Mouse (Mus musculus) telencephalon, adult 2 months (tissue): Measurements from ENCODE around the gene Khsrp.
"Not testable (repeated sequence)": the region's sequence is repeated elsewhere in the genome, so short reads cannot be mapped to it uniquely, and the experiment has no call there.

Experiments
- DNase-seq: peaks from one replicate; pipeline ENCODE4 v3.0.0-alpha.2; 2011; ENCODE audit warnings: low read depth, low spot score

Khsrp gene

DNA sequence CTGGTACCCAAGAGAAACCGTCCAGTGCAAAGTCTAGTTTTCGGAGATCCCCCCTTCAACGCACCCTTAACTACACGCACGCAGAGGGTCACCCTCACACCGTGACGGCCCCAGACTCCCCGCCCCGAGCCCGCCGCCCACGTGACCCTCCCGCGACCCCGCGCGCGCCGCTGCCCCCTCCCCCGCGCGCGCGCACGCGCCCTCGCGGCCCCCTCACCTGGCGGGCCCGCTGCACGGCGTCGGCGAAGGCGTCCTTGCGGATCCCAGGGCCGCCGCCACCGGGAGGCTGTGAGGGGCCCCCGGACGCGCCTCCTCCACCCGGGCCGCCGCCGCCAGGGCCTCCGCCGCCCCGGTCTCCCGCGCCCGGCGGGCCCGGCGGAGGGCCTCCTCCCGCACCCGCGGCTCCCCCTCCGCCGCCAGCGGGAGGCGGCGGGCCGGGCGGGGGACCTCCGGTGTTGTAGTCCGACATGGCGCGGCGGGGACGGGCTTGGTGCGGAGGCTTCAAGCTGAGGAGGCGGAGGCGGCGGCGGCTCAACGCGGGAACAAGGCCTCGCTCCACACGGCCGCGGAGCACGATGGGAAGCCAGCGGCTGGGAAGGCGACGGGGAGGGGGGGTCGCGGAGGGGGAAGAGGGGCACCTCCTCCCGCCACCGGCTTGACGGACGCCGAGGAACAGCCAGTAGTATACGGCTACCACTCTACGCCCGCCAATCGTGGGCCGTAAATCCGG, at the start of gene Khsrp:
Khsrp (minus strand) TSS at position 592 of the 730 bp plus-strand sequence.
- no peak for DNase-seq

DNA sequence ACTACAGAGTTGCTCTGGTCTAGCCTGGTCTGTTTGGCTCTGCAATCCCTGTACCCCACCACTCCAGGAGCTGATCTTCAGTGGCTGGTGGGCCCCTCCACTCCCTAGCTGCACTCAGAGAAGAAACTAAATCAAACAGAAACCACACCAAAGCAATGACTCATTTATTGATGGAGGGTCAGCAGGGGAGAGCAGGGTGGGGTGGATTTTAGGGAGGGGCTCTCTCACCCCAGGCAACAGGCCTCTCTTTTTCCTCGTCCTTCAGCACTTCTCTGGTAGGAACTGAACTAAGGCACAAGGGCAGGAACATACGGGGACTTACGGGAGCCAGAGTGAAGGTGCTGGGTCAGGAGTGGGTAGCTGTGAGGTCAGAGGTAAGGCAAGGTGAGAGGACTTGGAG, 48.6 kb upstream of the Khsrp start:
- no peak for DNase-seq

DNA sequence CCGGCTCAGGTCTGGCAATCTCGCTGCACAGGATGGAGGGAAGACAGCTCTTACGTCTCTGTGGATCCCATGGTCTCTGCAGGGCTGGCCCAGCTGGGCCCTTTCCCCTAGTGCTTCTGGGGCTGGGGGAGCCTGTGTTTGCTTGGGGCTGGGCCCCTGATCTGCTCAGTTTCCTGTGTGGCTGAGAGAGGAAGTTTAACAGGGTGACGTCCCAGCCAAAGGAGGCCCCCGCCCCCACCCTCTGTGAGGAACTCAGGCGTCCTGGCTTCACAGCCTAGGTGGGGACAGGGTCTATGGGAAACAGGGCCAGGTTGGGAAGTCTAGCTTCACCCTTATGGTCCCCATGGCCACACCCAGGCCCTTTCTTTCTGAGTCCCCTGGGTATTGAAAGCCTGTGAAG, 47.0 kb upstream of the Khsrp start, which contains the start of gene Dennd1c:
Dennd1c (minus strand) TSS at position 179 of the 400 bp plus-strand sequence.
- DNase-seq: no peak

DNA sequence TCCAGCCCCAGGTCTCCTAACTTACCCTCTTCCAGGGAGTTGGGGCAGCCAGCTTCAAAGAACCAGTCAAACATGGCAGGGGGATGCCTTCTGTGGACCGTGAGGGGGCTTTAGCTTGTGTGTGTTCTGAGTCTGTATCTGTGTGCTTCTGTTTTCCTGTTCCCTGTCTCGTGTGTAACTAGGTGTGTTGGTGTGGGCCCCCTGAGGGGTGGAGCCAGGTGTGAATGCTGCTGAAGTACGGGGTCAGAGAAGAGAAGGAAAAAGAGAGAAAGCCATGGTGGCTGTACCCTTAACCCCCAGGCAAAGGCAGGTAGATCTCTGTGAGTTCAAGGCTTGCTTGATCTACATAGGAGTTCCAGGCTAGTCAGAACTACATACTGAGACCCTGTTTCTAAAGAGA, 45.6 kb upstream of the Khsrp start:
- no peak for DNase-seq

DNA sequence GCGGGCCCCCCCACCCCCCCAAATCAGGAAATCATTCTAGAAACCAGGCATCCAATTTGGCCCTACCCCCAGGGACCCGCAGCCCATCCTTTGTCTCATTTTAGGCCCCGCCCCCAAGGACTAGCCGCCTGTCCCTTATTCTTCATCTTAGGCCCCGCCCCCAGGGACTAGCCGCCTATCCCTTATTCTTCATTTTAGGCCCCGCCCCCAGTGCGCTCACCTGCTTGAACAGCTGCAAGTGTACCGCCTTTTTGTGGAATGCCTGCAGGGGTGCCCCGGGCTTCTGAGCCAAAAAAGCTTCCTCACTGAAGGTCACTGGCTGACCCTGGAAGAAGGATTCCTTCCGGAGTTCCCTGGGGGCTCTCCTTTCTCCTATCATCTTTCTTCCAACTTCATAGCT, 39.4 kb upstream of the Khsrp start:
- DNase-seq: no peak

DNA sequence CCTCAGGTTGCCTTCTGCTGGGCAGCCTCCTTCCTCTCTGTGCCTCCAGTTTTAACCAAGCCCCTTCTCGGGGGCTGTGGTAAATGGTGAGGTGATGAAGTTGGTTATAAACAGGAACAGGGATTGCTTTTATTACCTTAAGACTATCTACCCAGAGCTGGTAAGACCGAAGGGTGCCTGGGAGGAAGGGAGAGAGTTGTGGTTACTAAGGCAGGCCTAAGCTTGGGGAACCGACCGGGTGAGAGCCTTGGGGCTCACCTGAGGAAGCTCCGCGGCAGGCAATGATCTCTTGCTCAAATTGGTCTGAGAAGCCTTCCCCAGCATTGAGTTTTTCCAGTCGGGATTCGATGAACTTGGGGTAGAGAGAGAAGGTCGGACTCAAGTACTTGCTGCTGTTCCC, 39.0 kb upstream of the Khsrp start:
- DNase-seq: no peak

DNA sequence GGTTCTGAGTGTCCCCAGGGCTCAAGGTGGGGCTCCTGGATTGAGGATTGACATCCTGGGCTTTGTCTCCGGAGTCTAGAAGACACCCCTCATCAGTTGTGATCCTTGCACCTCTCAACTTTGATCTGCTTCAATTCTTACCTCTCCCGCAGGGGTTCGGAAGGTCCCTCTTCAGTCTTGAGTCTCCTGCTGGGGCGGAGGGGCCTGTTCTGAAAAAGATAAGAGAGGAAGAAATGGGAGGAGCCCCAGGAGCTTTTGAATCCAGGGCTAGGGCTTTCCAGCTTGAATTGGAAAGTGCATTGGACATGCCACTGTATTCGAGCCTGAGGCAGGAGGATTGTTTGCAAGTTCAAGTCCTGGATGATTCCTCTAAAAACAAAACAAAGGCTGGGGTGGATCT, 35.6 kb upstream of the Khsrp start:
- no peak for DNase-seq

DNA sequence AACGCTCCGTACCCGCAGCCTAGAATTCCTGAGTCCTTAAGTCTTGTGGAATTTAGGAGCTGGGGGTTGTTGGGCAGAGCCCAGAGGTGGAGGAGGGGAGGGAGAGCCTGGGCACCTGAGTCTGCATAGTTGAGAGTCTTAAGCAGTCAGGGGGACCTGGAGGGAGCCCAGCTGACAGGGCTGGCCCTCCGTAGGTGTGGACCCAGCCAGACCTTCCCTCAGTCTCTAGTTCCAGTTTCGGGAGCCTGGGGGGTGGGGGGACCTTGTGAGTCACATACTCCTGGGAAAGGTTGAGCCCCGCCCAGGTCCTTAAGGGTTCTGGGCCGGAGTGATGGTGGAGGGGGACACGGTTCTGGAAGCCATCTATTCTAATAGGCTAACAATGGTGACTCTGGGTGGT, 31.7 kb upstream of the Khsrp start:
- no peak for DNase-seq

DNA sequence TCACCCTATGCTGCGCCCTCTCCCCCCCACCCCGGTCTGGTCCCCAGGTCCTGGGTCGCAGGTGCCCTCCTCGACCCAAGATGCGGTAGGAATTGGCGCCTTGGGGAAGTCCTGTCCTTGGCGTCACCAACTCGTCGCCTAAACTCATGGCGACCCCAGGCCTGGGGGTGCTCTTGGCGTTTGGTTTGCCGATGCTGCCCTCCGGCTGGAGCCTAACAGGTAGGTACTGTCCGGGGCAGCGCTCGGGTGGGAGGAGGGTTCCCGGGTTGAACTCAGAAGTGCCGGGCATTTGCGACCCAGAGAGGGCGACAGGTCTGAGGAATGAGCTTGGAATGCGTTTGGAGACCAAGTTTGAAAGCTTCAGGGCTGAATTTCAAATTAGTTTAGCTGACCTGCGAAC, 31.2 kb upstream of the Khsrp start:
- no peak for DNase-seq

DNA sequence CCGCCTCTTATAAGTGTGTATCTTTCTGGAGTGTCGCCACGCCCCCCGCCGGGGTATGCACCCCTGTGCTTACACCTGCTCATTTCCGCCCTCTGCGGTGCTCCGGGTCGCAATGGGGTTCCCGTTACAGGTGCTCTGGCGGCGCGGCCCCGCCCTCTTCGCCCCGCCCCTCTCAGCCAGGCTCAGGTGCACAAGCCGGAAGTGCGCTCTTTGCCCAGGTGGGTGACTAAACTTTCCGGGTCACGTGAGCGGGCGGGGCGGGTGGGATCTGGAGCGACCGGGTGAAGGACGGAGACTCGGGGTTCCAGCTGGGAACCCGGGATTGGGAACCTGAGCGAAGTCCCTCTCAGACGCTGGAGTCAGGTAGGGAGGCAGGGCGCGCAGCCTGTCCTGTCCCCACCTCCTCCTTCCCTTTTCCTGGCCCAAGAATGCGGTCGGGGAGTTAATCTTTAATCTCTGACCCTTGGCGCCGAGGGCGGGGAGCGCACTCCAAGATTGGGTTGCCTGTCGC, 30.7 kb upstream of the Khsrp start:
- DNase-seq: no peak

DNA sequence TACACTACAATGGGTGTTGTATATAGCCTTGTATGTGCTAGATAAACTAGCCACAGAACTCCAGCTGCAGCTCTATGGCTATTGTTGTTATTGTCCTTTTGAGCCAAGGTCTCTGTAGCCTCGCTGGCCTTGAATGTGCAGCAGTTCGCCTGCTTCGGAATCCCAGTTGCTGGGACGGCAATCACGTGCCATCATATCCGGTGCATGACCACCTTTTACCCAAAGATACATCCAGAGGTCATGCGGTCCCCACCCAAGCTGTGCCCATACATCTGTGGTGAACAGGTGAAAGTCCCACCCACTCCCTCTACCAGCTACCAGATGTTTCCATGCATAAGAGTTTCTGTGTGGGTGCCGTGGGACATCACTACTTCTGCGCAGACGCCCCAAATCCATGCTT, 29.7 kb upstream of the Khsrp start:
- no peak for DNase-seq

DNA sequence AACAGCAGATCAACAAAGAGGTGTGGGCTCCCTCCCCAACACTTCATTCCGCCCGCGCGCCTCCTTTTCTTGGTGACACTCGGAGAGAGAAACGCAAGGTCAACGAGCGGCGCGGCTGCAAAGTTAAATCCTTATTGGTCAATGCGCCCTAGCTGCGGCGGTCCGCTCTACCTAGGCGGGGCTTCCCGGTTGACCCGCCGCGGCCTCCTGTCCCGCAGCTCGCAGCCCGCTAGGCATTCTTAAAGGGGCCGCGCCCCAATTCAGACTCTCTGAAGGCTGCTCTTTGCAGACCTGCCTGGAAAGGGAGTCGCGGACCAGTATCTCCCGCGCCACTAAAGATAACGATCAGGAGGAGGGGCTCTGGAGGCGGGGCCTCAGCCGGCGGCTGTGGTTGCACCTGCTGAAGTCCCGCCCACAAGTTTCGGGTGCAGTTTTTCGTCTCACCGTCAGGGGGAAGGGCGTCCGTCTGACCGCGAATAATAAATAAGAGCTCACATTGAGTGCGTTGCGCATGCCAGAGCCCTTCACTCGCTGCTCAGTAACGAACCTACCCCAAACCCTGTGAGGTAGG, 29.0 kb upstream of the Khsrp start:
- peak; percentile 98 for DNase-seq

DNA sequence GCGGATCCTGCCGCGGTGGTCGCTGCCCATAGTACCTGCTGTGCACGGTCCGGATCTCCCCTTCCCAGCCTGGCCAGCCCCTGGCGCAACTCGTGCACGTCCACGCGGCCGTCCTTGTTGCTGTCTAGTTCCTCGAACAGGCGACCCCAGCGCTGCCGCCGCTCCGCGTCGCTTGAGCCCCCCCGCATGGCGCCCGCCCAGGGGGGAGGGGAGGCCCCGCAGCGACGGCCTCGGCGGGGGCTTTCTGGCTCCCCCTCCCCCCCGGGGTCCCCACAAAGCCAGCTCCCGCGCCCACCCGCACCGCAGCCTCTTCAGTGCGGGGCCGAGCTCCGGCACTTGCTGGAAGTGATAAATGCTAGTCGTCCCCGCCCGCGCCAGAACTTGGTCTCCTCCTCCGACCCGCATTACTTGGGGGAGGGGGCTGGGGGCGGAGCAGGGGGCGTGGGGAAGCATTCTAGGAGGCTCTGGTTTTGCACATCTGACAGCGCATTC, 28.2 kb upstream of the Khsrp start, which contains the start of gene Slc25a23:
Slc25a23 (minus strand) TSS at position 378 of the 492 bp plus-strand sequence.
- DNase-seq: peak; percentile 65

DNA sequence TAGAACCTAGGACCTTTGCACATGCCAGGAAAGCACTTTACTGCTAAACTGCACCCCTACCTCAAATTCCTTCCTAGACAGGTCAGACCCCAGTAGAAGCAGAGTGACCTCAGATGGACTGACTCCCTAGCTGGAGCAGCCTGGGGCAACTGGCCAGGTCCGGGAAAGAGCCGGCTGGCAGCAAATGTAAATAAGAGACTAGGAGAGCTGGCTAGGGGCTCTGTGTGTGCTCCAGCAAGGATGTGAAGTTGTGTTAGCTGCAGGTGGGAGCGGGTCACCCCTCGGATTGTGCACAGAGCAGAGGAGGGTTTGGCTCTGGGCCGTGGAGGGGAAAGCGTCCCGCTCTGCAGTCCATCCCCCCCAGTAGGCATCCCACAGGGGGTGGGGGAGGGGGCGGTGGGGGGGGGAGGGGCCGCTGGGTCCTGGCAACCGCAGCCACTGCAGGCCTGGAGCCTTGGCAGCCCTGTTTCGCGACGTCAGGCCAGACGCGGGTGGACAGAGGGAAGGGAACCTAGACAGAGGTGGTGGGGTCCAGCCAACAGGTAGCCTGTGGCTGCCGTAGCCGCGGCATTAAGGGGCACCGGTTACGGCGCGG, 27.7 kb upstream of the Khsrp start, which contains the start of gene Crb3:
Crb3 (plus strand) TSS at position 215 of the 595 bp plus-strand sequence.
- no peak for DNase-seq

DNA sequence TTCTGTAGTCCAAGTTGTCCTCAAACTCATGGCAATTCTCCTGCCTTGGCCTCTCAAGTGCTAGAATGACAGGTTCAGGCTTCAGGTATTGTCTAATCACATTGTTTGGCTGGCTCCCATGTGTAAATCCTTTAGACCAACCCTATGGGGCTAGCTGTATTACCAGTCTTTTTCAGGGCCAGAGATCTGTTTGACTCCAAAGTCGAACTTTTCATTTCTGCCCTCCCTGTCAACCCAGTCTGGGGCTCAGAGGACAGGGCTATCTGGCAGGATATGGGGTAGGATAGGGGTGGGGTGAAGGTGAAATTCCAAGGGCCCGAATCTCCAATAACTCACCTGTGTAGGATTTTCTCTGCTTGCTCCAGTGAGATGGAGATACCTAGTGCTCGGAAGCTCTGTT, 24.9 kb upstream of the Khsrp start:
- DNase-seq: no peak

DNA sequence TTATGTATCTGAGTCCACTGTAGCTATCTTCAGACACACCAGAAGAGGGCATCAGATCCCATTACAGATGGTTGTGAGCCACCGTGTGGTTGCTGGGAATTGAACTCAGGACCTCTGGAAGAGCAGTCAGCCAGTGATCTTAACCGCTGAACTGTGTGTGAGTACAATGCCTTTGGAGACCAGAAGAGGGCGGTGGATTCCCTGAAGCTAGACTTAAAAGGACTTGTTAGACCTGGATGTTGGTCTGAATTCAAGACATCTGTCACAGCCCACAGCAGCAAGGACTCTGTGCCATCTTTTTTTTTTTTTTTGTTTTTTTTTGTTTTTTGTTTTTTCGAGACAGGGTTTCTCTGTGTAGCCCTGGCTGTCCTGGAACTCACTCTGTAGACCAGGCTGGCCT, 20.4 kb upstream of the Khsrp start:
- not testable (repeated sequence) for DNase-seq

DNA sequence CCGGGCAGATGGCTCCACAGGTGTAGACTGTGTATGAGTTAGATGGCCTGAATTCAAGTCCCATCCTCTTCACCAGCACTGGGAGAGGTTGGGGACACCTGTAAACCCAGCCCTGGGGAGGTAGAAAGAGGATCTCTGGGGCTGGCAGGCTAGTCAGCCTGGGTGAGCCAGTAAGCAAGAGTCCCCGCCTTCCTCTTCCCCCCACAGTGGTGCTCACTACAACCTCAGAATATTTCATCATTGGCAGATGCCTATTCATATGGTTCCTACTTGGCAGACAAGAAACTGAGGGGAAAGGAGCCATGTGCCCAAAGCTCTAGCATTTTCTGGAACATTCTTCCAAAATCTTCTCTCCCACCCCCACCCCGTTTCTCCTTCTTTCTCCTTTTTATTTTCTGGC, 17.5 kb upstream of the Khsrp start:
- DNase-seq: no peak

DNA sequence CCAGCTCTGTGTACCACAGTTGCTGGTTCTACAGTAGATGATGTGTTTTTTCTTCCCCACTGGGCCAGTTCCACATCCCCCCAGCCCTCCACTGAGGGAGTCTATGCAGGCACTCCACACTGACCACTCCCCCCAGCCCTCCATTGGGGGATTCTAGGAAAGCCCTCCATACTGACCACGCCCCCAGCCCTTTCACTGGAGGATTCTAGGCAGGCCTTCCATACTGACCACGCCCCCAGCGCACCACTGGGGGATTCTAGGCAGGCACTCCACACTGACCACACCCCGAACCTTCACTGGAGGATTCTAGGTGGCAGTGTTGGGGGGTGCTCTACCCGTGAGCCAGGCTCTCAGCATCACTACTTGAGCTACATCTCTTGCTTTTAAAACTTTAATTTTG, 16.1 kb upstream of the Khsrp start:
- no peak for DNase-seq

DNA sequence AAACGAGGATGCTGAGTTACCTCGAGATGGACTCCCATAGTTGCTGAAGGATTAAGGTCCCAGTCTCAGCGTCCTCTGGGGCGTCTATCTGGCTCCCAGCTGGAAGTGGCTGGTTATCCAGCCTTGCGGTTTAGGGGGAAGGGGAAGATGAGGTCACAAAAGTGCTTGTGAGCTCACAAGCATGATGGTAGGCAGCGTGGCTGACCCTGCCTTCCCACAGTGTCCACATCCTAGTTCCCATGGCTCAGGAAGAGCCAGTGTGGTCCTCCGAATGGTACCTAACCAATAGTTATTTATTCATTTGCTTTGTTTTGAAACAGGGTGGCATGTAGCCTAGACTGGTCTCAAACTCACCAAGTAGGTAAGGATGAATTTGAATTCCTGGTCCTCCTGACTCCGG, 10.2 kb upstream of the Khsrp start, which contains the start of gene Slc25a41:
Slc25a41 (minus strand) TSS at position 101 of the 400 bp plus-strand sequence.
- no peak for DNase-seq

DNA sequence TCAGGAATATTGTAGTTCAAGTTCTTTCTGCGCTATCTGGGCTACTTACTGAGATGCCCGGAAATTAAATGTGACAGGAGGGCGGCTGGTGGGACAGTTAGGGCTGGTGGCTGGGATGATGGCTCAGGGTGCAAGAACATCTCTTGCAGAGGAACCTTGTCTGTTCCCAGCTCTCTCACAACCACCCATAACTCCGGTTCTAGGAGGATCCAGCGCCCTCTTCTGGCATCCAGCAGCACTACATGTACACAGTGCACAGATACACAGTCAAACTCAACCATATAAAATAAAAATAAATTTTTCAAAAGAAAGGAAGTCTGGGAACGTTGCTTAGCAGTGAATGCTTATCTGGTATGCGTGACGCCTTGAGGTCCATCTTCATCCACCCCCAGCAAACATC, 7.7 kb upstream of the Khsrp start:
- no peak for DNase-seq

DNA sequence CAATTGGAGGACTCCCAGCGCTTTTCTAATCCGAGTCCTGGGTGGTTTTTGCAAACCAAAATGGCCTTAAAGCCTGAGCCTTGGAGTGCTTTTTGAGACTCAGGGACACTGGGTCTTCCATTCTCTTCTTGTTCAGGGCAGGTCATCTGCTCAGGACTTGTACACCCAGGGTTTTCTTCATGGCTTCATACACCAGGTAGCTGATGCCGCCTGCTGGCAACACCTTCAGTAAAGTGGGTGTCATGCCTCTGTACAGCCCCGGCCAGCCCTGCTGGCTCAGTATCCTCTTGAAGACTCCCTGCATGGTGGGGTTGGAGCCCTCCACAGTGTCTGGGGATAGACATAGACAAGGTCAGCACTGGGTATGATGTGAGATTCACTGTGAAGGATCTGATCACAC, 1.5 kb upstream of the Khsrp start:
- DNase-seq: no peak

DNA sequence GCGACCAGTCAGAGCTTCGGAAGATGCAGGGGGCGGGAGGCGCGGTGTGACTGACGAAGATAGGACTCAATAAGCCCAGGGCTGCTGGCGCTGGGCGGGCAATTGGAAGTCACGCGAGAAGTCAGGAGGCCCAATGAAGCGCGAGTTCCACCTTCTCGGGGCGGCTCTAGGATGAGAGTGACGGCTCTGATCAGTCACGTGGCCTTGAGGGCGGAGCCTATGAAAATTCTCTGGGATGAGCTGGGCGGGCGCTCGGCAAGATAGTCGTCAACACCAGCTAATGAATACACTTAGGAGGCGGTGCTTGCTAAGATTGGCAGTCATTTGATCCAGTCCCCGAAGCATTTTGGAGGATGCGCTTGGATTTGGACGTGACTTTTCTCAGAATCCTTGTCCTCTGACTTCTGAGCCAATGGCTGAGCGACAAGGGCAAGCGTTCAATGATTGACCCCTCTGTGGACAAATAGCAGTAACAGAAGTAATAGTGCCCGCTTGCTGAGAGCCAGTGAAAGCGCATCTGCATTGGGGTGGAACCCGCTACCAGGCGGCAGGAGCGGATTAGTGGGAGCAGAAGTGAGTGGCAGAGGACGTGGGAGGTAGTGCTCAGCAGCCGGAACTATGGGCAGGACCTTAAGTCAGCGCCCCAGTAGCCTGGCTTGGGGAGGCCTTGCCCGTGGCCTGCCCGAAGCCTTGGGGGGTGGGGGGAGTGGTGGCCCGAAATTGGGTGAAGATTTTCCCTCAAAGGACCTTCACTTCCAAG, 519 bp upstream of the Khsrp start:
- peak; percentile 100 for DNase-seq
